Mouse (Mus musculus): Measurements from ENCODE around the gene Cyp2b23.
"Not testable (repeated sequence)": the region's sequence is repeated elsewhere in the genome, so short reads cannot be mapped to it uniquely, and the experiment has no call there.

Gene Cyp2b23

DNA sequence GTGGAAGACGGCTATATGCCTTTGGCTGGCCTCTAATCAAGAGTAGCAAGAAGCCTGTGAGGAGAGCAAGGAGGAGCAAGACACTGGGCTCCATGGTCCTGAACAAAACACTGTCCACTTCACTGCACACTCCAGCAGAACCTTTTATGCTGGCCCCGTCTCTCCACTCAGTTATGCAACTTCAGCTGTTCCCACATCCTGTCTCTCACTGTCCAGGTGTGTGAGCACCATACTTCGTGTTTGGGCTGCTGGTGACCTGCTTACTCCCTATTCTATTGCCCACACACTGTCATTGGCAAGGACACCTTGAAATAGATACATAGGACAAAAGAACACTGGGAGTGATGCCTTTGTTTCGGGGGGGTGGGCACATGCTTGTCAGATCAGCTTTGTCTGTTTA, at the start of gene Cyp2b23:
Cyp2b23 (minus strand) TSS at position 101 of the 400 bp plus-strand sequence.
- DNase-seq (ENCODE audit: low spot score in 2 of 2): no peak

GRCm38 (mm10) chr7:26711061-26711460, 24.8 kb upstream of the Cyp2b23 start:
- no peak for DNase-seq (ENCODE audit: low spot score in 2 of 2)

DNA sequence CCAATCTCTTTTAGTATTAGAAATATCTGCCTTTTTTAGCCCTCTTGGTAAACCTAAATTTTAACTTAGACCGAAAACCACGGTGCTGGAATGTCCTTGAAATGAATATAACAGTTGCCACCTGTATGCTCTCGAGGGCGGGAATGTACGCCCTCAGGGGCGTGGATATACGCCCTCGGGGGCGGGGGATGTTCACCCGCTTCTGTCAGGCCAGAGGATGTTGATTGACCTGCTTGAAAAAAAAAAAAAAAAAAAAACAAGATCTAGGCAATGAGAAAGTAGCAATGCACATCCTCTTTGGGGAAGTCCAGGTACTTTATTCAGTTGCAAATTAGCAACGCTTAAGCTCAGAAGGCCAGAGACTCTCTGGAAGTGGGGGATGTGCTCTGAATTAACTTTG, 20.8 kb upstream of the Cyp2b23 start:
- DNase-seq (ENCODE audit: low spot score in 2 of 2): no peak

DNA sequence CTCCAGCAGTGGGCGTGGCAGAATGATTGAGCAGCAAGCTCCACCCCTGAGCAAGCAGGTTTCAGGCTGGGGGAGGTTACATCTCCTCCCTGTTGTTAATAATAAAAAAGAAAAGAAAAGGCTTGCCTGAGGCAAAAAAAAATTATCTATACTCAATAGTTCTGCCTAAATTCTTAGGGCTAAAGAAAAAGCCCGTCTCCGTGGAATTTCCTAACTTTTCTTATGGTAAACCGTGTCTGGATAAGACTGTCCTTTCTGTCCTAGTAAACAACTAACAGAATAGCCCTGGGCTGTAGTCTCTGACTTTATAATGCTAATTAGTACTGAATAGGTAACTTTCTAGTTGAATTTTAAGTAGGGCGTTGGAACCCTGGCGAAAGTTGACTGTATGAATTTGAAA, 20.0 kb upstream of the Cyp2b23 start:
- DNase-seq (ENCODE audit: low spot score in 2 of 2): not testable (repeated sequence)

- no peak for DNase-seq (ENCODE audit: low spot score in 2 of 2)
Observed at GRCm38 (mm10) chr7:26700151-26700550, 13.9 kb upstream of the Cyp2b23 start.

DNA sequence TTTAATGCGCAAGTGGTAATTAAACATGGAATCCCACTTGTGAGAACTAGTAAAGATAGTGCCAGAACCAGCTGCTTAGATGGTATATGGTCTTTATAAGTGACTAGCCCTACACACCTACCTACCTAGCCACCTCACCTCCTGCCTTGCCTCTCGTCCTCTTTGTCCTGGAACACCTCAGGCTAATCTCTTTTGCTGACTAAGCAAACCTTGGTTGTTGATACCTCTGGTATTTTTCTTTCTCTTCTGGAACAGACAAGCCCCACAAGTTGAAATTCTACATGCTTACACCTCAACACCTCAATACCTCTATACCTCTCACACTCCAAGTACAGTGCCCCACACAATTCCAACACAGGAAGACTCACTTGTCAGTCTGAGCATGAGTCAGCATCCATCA, 524 bp downstream of the Cyp2b23 start:
- no peak for DNase-seq (ENCODE audit: low spot score in 2 of 2)

- DNase-seq (ENCODE audit: low spot score in 2 of 2): not testable (repeated sequence)
Observed at GRCm38 (mm10) chr7:26667466-26667865, 18.8 kb downstream of the Cyp2b23 start.

DNA sequence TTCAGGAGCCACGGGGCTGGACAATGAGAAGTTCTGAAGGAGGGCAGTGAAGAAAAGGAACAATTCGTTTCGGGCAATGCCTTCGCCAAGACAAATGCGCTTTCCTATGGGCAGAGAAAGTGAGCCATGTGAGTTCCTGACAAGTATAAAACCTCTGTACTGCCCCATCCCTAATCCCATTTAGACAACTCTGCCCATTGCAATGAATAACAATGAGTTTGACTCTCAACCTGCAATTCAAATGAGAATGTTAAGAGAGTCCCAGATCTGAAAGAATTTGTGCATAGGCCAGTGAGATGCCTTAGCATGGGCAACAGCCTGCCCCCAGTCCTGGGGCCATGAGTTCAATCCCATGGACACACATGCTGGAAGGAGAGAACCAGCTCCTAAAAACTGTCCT, 20.2 kb downstream of the Cyp2b23 start:
- no peak for DNase-seq (ENCODE audit: low spot score in 2 of 2)

DNA sequence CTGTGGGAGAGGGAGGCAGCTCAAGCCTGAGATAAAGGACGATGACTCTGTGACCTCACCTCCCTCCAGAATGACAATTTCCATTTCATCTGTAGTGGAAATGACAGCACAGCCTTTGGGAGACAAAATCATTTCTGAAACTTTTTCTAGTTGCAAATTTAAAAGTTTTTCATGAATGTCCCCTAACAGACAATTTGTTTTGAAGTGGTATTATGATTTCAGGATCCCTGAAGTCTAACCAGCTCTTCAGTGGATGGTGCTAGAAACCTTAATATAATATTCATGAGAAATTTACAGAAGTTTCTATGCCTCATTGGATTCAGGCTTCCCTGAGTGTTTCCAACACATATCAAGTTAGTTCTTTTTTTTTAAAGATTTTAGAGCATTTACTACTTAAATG, 67.9 kb downstream of the Cyp2b23 start, which contains the start of gene Vmn1r185:
Vmn1r185 (minus strand) TSS at position 101 of the 400 bp plus-strand sequence.
- DNase-seq (ENCODE audit: low spot score in 2 of 2): not testable (repeated sequence)
